Mouse (Mus musculus): ENCODE data around the gene Gpx3. TPM values are rescaled to one million over a fixed set of nuclear protein-coding genes. Genes with fewer than 3 reads are reported as not detected.

Gene Gpx3
- polyA plus RNA-seq, 1 experiment from 2014 or later = 144 TPM

DNA sequence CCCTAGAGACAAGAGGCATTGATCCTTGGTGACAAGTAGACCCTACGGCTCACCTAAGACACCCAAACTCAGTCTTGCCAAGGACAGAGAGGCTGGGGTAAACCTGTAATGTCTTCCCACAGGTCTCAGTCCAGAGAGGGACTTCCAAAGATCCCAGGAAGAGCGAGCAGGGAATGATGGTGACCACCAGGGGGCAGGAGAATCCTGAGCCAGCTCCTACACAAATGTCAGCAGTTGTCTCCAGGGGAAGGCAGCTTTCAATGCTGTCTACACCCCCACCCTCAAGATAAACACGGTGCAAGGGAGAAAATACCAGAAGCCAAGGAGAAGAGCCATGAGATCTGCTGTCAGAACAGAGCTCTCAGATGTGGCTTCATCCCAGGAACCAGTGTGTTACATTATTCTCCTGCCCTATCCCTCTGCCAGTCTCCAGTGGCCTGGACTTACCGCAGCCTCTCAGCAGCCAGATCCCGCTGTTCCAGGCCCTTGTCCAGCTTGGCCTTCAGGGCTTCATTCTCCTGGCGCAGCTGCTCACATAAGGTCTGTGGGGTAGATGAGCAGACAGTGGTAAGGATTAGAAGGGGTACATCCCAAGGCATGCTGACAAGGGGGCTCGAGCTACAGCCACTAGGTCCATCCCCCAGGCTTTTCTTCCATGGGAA lies 28.2 kb downstream of the Gpx3 start:
- Histone ChIP-seq H3K27me3 (ENCODE audit: insufficient read depth, low read length) (no peaks in the 10 kb centered on the region), H3K9me3 (ENCODE audit: low read depth, low read length) (no peaks in the 10 kb centered on the region), H3K9ac (no peak overlapping the region), H3K4me2 (no peak overlapping the region), H3K36me3 (ENCODE audit: insufficient read depth) (peaks cover 55% of the 10 kb centered on the region), H3K4me1 (ENCODE audit: insufficient read depth) (no peaks in the 10 kb centered on the region), H3K4me3 (ENCODE audit: low read depth, low read length) (no peak overlapping the region), H3K27ac (ENCODE audit: low read depth) (no peak overlapping the region)
- DNase-seq (peak; percentile 82), ATAC-seq (ENCODE audit: insufficient read depth) (no peak)
- 66% methylated on average over 7 of the region's 7 CpGs for WGBS
- TF ChIP-seq CTCF (IDR thresholded peaks at IDR 0.05; ENCODE audit: low read depth) = peak; percentile 83

DNA sequence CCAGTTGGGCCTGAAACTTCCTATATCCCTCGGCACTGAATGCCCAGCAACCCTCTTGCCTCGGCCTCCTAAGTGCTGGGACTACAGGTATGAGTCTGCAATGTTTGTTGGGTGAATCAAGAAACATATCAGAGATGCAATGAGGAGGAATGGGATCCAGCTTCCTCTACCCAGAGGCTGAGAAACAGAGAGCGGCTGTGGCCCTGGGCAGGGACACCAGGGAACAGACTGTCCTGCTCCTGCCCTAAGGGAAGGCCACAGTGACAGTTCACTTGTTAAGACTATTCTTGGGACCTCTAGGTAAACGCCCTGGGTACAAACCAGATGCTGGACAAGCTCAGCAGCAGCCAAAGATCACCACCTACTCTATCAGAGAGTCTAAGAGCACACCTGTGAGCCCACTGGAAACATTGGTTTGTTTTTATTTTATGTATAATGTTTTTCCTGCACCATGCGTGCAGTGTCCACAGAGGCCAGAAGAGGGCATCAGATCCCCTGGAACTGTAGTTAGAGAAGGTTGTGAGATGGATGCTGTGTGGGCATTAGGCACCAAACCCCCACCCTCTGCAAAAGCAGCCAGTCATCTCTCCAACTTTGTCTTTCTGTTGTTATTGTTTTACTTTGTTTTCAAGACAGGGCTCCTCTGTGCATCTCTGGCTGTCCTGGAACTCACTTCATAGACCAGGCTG lies 29.3 kb downstream of the Gpx3 start:
- H3K4me1 ChIP-seq (ENCODE audit: insufficient read depth) = no peaks in the 10 kb centered on the region
- no peak overlapping the region for H3K27ac ChIP-seq (ENCODE audit: low read depth)
- DNase-seq (peak; percentile 65), ATAC-seq (ENCODE audit: insufficient read depth) (no peak)
- no peaks in the 10 kb centered on the region for H3K9me3 ChIP-seq (ENCODE audit: low read depth, low read length)
- WGBS = 65% methylated on average over 5 of the region's 5 CpGs
- TF ChIP-seq CTCF (IDR thresholded peaks at IDR 0.05; ENCODE audit: low read depth) = peak; percentile 75
- H3K27me3 ChIP-seq (ENCODE audit: insufficient read depth, low read length) = no peaks in the 10 kb centered on the region
- H3K9ac ChIP-seq = no peak overlapping the region
- H3K4me3 ChIP-seq (ENCODE audit: low read depth, low read length) = no peak overlapping the region
- H3K4me2 ChIP-seq = no peak overlapping the region
- H3K36me3 ChIP-seq (ENCODE audit: insufficient read depth) = peaks cover 50% of the 10 kb centered on the region

DNA sequence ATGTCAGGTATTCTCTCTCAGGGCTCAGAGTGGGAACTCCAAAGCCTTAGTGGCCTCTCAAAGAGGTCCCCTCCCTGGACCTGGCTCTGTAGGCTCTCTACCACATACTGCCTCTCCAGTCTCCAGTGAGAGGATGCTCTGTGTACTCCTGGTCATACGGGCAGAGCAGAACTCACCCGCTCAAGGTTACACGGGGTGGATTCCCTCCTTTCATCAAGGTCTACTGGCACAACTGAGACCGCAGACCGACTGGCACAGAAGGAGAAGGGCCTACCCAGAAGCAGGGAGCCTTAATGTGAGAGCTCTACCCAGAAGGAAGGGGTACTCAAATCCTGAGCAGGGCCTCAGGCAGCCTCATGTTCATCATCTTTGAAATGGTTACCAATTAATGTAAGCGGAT lies 30.3 kb downstream of the Gpx3 start:
- Histone ChIP-seq H3K36me3 (ENCODE audit: insufficient read depth) (peaks cover 42% of the 10 kb centered on the region), H3K9me3 (ENCODE audit: low read depth, low read length) (no peaks in the 10 kb centered on the region), H3K27ac (ENCODE audit: low read depth) (no peak overlapping the region), H3K4me3 (ENCODE audit: low read depth, low read length) (no peak overlapping the region), H3K4me1 (ENCODE audit: insufficient read depth) (no peaks in the 10 kb centered on the region), H3K27me3 (ENCODE audit: insufficient read depth, low read length) (no peaks in the 10 kb centered on the region), H3K9ac (no peak overlapping the region), H3K4me2 (no peak overlapping the region)
- ATAC-seq (ENCODE audit: insufficient read depth) = no peak
- WGBS = 88% methylated on average over 6 of the region's 6 CpGs
- no peak for DNase-seq
- no peak for TF ChIP-seq CTCF (IDR thresholded peaks at IDR 0.05; ENCODE audit: low read depth)

DNA sequence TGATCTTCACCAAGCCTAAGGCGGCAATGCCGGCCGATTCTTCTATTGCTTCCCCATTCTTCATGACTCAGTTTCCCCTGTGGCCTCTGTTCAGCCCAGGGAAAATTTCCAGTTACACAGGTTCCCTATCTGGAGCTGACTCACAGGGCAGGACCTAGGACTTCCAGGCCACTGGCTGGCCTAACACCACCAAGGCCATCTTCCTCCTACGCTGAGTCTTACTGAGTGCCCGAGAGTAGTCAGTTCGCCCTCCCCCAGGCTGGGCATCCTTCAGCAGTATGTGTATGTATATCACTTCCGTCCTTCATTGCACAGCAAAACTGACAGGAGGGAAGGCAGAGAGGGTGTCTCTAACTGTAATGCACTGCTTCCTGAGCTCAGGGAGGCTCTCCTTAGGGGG lies 31.9 kb downstream of the Gpx3 start:
- no peak overlapping the region for H3K9ac ChIP-seq
- no peak for DNase-seq
- no peaks in the 10 kb centered on the region for H3K9me3 ChIP-seq (ENCODE audit: low read depth, low read length)
- H3K27me3 ChIP-seq (ENCODE audit: insufficient read depth, low read length) = no peaks in the 10 kb centered on the region
- no peak for ATAC-seq (ENCODE audit: insufficient read depth)
- TF ChIP-seq CTCF (IDR thresholded peaks at IDR 0.05; ENCODE audit: low read depth) = no peak
- H3K4me1 ChIP-seq (ENCODE audit: insufficient read depth) = no peaks in the 10 kb centered on the region
- no peak overlapping the region for H3K4me3 ChIP-seq (ENCODE audit: low read depth, low read length)
- no peak overlapping the region for H3K27ac ChIP-seq (ENCODE audit: low read depth)
- H3K36me3 ChIP-seq (ENCODE audit: insufficient read depth) = peaks cover 42% of the 10 kb centered on the region
- no peak overlapping the region for H3K4me2 ChIP-seq
- 86% methylated on average over 7 of the region's 7 CpGs for WGBS

DNA sequence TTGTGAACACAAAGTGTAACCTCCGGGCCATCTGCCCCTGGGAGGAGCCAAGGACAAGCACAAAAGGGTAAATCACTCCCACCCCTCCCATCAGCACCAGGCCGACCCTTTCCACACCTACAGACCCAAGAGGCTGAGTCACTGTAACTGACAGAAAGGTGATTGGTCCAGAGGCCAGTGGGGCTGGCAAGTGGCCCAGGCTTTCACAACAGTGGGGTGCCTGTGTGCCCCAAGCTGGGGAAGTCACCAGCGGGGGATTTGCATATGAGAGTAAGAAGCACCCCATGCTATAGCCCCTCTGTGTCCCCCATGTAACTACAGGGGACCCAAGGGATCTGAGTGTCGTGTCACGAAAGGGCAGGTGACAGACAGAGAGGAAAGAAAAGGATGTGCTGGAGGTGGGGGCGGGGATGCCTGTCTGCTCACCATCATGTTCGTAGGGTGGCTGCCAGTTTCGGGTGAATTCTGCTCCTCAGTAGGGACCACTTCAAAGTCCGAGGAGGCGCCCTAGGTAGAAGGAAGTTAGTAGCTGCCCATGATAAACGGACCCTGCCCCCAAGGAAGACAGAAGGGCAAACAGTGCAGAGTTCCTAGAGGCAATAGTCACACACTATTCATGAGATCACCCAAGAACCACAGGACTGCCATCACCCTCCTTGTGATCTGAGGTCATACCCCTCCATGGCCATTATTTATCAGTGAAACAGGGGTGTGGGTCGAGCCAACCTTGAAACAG lies 34.0 kb downstream of the Gpx3 start:
- Histone ChIP-seq H3K36me3 (ENCODE audit: insufficient read depth) (peaks cover 30% of the 10 kb centered on the region), H3K4me2 (no peak overlapping the region), H3K9ac (no peak overlapping the region), H3K9me3 (ENCODE audit: low read depth, low read length) (no peaks in the 10 kb centered on the region), H3K4me1 (ENCODE audit: insufficient read depth) (no peaks in the 10 kb centered on the region), H3K27ac (ENCODE audit: low read depth) (no peak overlapping the region), H3K27me3 (ENCODE audit: insufficient read depth, low read length) (no peaks in the 10 kb centered on the region), H3K4me3 (ENCODE audit: low read depth, low read length) (no peak overlapping the region)
- ATAC-seq (ENCODE audit: insufficient read depth) (no peak; the same call in 1 of the 2 replicates), DNase-seq (peak; percentile 32)
- TF ChIP-seq CTCF (IDR thresholded peaks at IDR 0.05; ENCODE audit: low read depth) = no peak
- 30% methylated on average over 12 of the region's 12 CpGs for WGBS

DNA sequence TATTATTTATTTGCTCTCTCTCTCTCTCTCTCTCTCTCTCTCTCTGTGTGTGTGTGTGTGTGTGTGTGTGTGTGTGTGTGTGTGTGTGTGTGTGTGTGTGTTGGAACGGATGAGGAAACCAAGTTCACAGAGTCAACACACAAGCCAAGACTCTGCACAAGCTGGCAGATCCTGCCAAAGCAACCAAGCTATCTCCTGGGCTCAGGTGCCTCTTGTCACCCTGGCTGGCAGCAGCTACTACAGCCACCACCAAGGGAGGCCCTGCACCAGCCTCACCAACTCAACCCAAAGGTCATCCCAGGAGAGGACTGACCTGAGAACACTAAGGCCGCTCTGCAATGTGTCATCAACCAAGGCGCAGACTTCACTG lies 34.5 kb downstream of the Gpx3 start:
- no peak overlapping the region for H3K4me2 ChIP-seq
- H3K27ac ChIP-seq (ENCODE audit: low read depth) = no peak overlapping the region
- H3K9me3 ChIP-seq (ENCODE audit: low read depth, low read length) = no peaks in the 10 kb centered on the region
- no peak overlapping the region for H3K4me3 ChIP-seq (ENCODE audit: low read depth, low read length)
- ATAC-seq (ENCODE audit: insufficient read depth) (no peak), DNase-seq (no peak)
- TF ChIP-seq CTCF (IDR thresholded peaks at IDR 0.05; ENCODE audit: low read depth) = no peak
- H3K9ac ChIP-seq = no peak overlapping the region
- H3K4me1 ChIP-seq (ENCODE audit: insufficient read depth) = no peaks in the 10 kb centered on the region
- no peaks in the 10 kb centered on the region for H3K27me3 ChIP-seq (ENCODE audit: insufficient read depth, low read length)
- H3K36me3 ChIP-seq (ENCODE audit: insufficient read depth) = peaks cover 25% of the 10 kb centered on the region
- WGBS = 76% methylated on average over 3 of the region's 3 CpGs

DNA sequence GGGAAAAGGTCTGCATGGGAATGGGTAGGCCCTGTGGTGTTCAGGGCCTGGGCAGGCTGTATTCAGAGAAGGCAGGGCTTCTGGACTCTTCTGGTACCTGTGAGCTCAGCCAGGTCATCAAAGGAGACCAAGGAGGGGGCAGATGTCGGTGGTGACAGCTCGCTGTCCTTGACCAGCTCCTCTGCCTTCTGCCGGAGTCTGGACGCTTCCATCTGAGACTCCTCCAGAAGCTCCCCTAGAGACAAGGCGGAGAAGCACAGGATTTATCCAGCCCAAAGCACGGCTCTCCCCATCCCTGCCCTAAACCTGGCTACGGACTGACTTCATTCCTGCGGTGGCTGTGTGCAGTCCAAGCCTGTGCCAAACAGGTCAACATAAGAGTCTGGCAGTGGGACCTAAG lies 37.2 kb downstream of the Gpx3 start:
- Histone ChIP-seq H3K9me3 (ENCODE audit: low read depth, low read length) (no peaks in the 10 kb centered on the region), H3K9ac (no peak overlapping the region), H3K4me1 (ENCODE audit: insufficient read depth) (no peaks in the 10 kb centered on the region), H3K4me2 (no peak overlapping the region), H3K27me3 (ENCODE audit: insufficient read depth, low read length) (no peaks in the 10 kb centered on the region), H3K27ac (ENCODE audit: low read depth) (no peak overlapping the region), H3K36me3 (ENCODE audit: insufficient read depth) (peaks cover 17% of the 10 kb centered on the region), H3K4me3 (ENCODE audit: low read depth, low read length) (no peak overlapping the region)
- ATAC-seq (ENCODE audit: insufficient read depth) = no peak
- TF ChIP-seq CTCF (IDR thresholded peaks at IDR 0.05; ENCODE audit: low read depth) = no peak
- no peak for DNase-seq
- 83% methylated on average over 8 of the region's 8 CpGs for whole genome bisulfite sequencing

All from lung, embryonic 14.5 days (tissue).